ENCODE assay signal across 15 mouse cellular contexts in the genomic region with DNA sequence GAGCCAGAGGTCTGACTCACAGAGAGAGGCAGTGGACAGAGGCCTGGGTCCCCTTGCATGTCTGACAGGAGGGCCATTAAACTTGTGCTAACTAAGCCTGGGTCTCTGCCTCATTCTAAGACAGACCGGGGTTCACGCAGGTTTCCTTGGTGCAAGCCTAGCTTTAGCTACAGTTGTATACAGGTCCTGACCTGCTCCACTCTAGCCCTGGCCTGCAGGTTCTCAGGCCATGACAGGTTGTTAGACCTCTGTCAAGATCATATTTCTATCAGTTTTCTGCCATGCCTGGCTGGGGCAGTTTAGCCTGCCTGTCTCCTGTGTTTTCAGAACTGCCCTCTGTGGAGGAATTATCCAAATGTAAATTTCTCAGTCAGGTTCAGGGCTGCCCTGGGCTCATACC. TPM values are rescaled to one million over a fixed set of nuclear protein-coding genes. Genes with fewer than 3 reads are reported as not detected.
DNase-seq lines count a peak whose midpoint lies in the region; ATAC-seq and TF ChIP-seq lines count a peak whose summit lies in the region.
"Had no signal": no experiment of that assay in that cellular context is flagged by ENCODE, and none has a peak within 500 bp of the region (broad histone marks: within the 10 kb centered on the region; RNA-seq: fewer than 3 reads in every experiment).

No protein-coding gene starts in this region.

- no peak overlapping the region for H3K4me3 ChIP-seq in heart, postnatal 0 days (ENCODE audit: low read depth, low read length)
- no peak overlapping the region for H3K4me3 ChIP-seq in midbrain, embryonic 13.5 days (replicated peaks)
- H3K4me3 ChIP-seq in midbrain, embryonic 15.5 days: no peak overlapping the region
- H3K4me3 ChIP-seq in stomach, embryonic 15.5 days (replicated peaks): no peak overlapping the region
- no peak overlapping the region for H3K4me3 ChIP-seq in forebrain, embryonic 13.5 days
- H3K4me3 ChIP-seq: embryonic facial prominence, embryonic 10.5 days; forebrain, embryonic 15.5 days; midbrain, embryonic 12.5 days; myocyte had no signal

- no peak overlapping the region for H3K4me2 ChIP-seq in heart, postnatal 0 days (ENCODE audit: low read depth, low read length)
- H3K4me2 ChIP-seq in midbrain, embryonic 13.5 days (replicated peaks): no peak overlapping the region
- H3K4me2 ChIP-seq in midbrain, embryonic 15.5 days: no peak overlapping the region
- H3K4me2 ChIP-seq in stomach, embryonic 15.5 days: no peak overlapping the region
- no peak overlapping the region for H3K4me2 ChIP-seq in forebrain, embryonic 13.5 days
- H3K4me2 ChIP-seq: forebrain, embryonic 15.5 days; hindbrain, embryonic 14.5 days; midbrain, embryonic 12.5 days had no signal

- no peaks in the 10 kb centered on the region for H3K27me3 ChIP-seq in heart, postnatal 0 days (ENCODE audit: control insufficient read depth, insufficient read depth, low read length)
- H3K27me3 ChIP-seq in midbrain, embryonic 13.5 days: no peaks in the 10 kb centered on the region
- H3K27me3 ChIP-seq in midbrain, embryonic 15.5 days (replicated peaks): no peaks in the 10 kb centered on the region
- H3K27me3 ChIP-seq in stomach, embryonic 15.5 days (replicated peaks): no peaks in the 10 kb centered on the region
- no peaks in the 10 kb centered on the region for H3K27me3 ChIP-seq in forebrain, embryonic 13.5 days
- H3K27me3 ChIP-seq: forebrain, embryonic 15.5 days; midbrain, embryonic 12.5 days had no signal

- H3K4me1 ChIP-seq in heart, postnatal 0 days (ENCODE audit: control insufficient read depth, insufficient read depth): peaks cover 32% of the 10 kb centered on the region
- H3K4me1 ChIP-seq in midbrain, embryonic 13.5 days (replicated peaks): peaks cover 64% of the 10 kb centered on the region
- H3K4me1 ChIP-seq in midbrain, embryonic 15.5 days: peaks cover 52% of the 10 kb centered on the region
- peaks cover 19% of the 10 kb centered on the region for H3K4me1 ChIP-seq in stomach, embryonic 15.5 days
- peaks cover 41% of the 10 kb centered on the region for H3K4me1 ChIP-seq in forebrain, embryonic 13.5 days

- ATAC-seq in heart, postnatal 0 days (ENCODE audit: insufficient read depth, low read depth): no peak
- ATAC-seq in midbrain, embryonic 13.5 days: no peak
- ATAC-seq in midbrain, embryonic 15.5 days (replicated peaks): no peak
- ATAC-seq in stomach, embryonic 15.5 days (ENCODE audit: insufficient read depth, low FRiP score, low read depth): no peak
- no peak for ATAC-seq in forebrain, embryonic 13.5 days
- ATAC-seq: forebrain, embryonic 15.5 days had no signal

- TF ChIP-seq CTCF in heart, postnatal 0 days (IDR thresholded peaks at IDR 0.05; ENCODE audit: low read depth): no peak

- H3K36me3 ChIP-seq in heart, postnatal 0 days (replicated peaks; ENCODE audit: control insufficient read depth, insufficient read depth, low read length): no peaks in the 10 kb centered on the region
- no peaks in the 10 kb centered on the region for H3K36me3 ChIP-seq in midbrain, embryonic 13.5 days
- no peaks in the 10 kb centered on the region for H3K36me3 ChIP-seq in midbrain, embryonic 15.5 days (replicated peaks)
- H3K36me3 ChIP-seq in stomach, embryonic 15.5 days: no peaks in the 10 kb centered on the region
- no peaks in the 10 kb centered on the region for H3K36me3 ChIP-seq in forebrain, embryonic 13.5 days (ENCODE audit: poor library complexity, severe bottlenecking)
- H3K36me3 ChIP-seq: midbrain, embryonic 12.5 days had no signal

- H3K9ac ChIP-seq in heart, postnatal 0 days (replicated peaks; ENCODE audit: low read depth, low read length): no peak overlapping the region
- H3K9ac ChIP-seq in midbrain, embryonic 13.5 days (replicated peaks): no peak overlapping the region
- H3K9ac ChIP-seq in midbrain, embryonic 15.5 days: no peak overlapping the region
- H3K9ac ChIP-seq in stomach, embryonic 15.5 days: no peak overlapping the region
- no peak overlapping the region for H3K9ac ChIP-seq in forebrain, embryonic 13.5 days
- H3K9ac ChIP-seq: forebrain, embryonic 15.5 days; midbrain, embryonic 12.5 days had no signal

- DNase-seq in heart, postnatal 0 days (ENCODE audit: low spot score): no peak
- DNase-seq in heart, adult 18-20 months: no peak
- DNase-seq in urinary bladder, postnatal 14 days (ENCODE audit: low spot score): peak; percentile 71
- DNase-seq: cerebellum, adult 8-10 months; right cerebral cortex, adult 18-20 months; thymus, postnatal 25 days had no signal

- no peaks in the 10 kb centered on the region for H3K9me3 ChIP-seq in heart, postnatal 0 days (replicated peaks; ENCODE audit: control insufficient read depth, low read length)
- no peaks in the 10 kb centered on the region for H3K9me3 ChIP-seq in midbrain, embryonic 13.5 days
- no peaks in the 10 kb centered on the region for H3K9me3 ChIP-seq in midbrain, embryonic 15.5 days
- no peaks in the 10 kb centered on the region for H3K9me3 ChIP-seq in stomach, embryonic 15.5 days
- no peaks in the 10 kb centered on the region for H3K9me3 ChIP-seq in forebrain, embryonic 13.5 days (replicated peaks)
- H3K9me3 ChIP-seq: embryonic facial prominence, embryonic 10.5 days; forebrain, embryonic 15.5 days; midbrain, embryonic 12.5 days had no signal

- TF ChIP-seq EP300 in heart, postnatal 0 days (IDR thresholded peaks at IDR 0.05; ENCODE audit: low read depth): no peak

- 87% methylated on average over 2 of the region's 2 CpGs for whole genome bisulfite sequencing in heart, postnatal 0 days
- WGBS in midbrain, embryonic 13.5 days: 96% methylated on average over 2 of the region's 2 CpGs
- 99% methylated on average over 2 of the region's 2 CpGs for WGBS in midbrain, embryonic 15.5 days
- 69% methylated on average over 2 of the region's 2 CpGs for WGBS in stomach, embryonic 15.5 days
- WGBS in forebrain, embryonic 13.5 days: 92% methylated on average over 2 of the region's 2 CpGs

- peak overlapping the region; percentile 59 for H3K27ac ChIP-seq in heart, postnatal 0 days (ENCODE audit: low read depth)
- H3K27ac ChIP-seq in midbrain, embryonic 13.5 days: 0 out of 2 replicates have a peak overlapping the region, but pooled peaks have one; percentile 26
- H3K27ac ChIP-seq in midbrain, embryonic 15.5 days: no peak overlapping the region
- 0 out of 2 replicates have a peak overlapping the region, but pooled peaks have one; percentile 18 for H3K27ac ChIP-seq in stomach, embryonic 15.5 days
- no peak overlapping the region for H3K27ac ChIP-seq in forebrain, embryonic 13.5 days
- H3K27ac ChIP-seq: forebrain, embryonic 15.5 days; hindbrain, embryonic 14.5 days; midbrain, embryonic 12.5 days had no signal

RNA-seq across cellular contexts. Expression of gene Galnt2, which starts 33.9 kb away (rescaled TPM):
- 30.0 and 35.4 TPM in 2 replicates for total RNA-seq in heart, postnatal 0 days (2014; rRNA removed; ENCODE audit: low replicate concordance)
- polyA plus RNA-seq in heart, postnatal 0 days (2015; fragmentation: Nextera tagmentation; extraction: Ambion mirVana): 24.6 and 30.3 TPM in 2 replicates
- total RNA-seq in heart, adult 18-20 months (2021): 10 to 100 TPM; 38.2 to 38.7 TPM
- 47.2 and 53.5 TPM in 2 replicates for polyA plus RNA-seq in midbrain, embryonic 13.5 days (2015; fragmentation: Nextera tagmentation; extraction: Ambion mirVana)
- polyA plus RNA-seq in midbrain, embryonic 15.5 days (2015; fragmentation: Nextera tagmentation; extraction: Ambion mirVana): 67.4 and 78.1 TPM in 2 replicates
- 74.9 and 80.5 TPM in 2 replicates for polyA plus RNA-seq in stomach, embryonic 15.5 days (2015; fragmentation: Nextera tagmentation; extraction: Ambion mirVana)
- 31.1 and 38.6 TPM in 2 replicates for polyA plus RNA-seq in forebrain, embryonic 13.5 days (2015; fragmentation: Nextera tagmentation; extraction: Ambion mirVana)

Comparison
In these comparisons a context has a peak if more than half of its experiments do, and no peak if none do; other contexts are left out.
1. H3K27ac ChIP-seq: peak in heart, postnatal 0 days (single experiment), midbrain, embryonic 13.5 days (single experiment) and stomach, embryonic 15.5 days (single experiment); none in midbrain, embryonic 15.5 days (single experiment) and forebrain, embryonic 13.5 days (single experiment).